Mouse (Mus musculus) T-helper 17 cell (primary cell): Measurements from ENCODE around the gene Arl6ip1.

Experiments
- in situ Hi-C, 2 experiments: fragments of 300-600 bp; cut with MboI, MseI; formaldehyde crosslinking; loops; 1 replicate in 1 of 2; 2 replicates in 1 of 2; pipeline ENCODE4 v1.15.1; 2025; ENCODE audit warnings: high pct_unique_total_duplicates in 2 of 2

Gene Arl6ip1

GRCm38 (mm10) chr7:118117539-118118210, 11.8 kb downstream of the Arl6ip1 start:
- in situ Hi-C loops, result loop anchor here (5.0 to 25.0 kb wide), 2 partner anchors 160 to 595 kb away; partner anchors contain the start of genes Ccp110 (in 1 of the 2) and Gde1 (in 1 of the 2)

DNA sequence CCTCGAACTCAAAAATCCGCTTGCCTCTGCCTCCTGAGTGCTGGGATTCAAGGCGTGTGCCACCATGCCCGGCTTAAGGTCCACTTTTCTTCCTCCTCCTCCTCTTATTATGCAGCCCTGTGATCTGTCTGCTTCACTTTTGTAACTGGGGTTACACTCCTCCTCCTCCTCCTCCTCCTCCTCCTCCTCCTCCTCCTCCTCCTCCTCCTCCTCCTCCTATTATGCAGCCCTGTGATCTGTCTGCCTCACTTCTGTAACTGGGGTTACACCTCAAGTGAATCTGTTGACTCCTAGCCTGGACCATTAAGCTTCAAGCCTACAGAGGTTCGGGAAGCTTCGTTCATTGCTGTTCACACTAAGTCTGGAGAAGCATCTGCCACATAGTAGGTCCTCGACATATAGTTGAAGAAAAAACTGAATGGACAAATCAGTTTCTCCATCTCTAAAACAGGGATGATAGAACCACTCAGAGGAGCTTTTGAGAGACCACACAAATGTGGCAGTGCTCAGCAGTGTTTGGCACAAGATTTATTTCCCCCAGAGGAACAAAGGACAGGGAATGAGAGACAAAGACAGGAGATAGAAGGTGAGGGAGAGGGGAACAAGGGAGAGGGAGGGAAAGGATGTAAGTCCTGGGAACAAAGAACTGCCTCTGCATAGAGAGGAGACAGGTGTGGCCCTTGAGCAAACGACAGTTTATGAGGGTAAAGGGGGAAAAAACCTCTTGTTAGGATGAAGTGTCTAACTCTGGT, 12.5 kb downstream of the Arl6ip1 start:
- in situ Hi-C loops, result loop anchor here (5.0 to 25.0 kb wide), 2 partner anchors 160 to 595 kb away; partner anchors contain the start of genes Ccp110 (in 1 of the 2) and Gde1 (in 1 of the 2)

- in situ Hi-C loops, result loop anchor here (5.0 to 25.0 kb wide), 2 partner anchors 161 to 596 kb away; partner anchors contain the start of genes Ccp110 (in 1 of the 2) and Gde1 (in 1 of the 2)
These were observed 13.4 kb downstream of the Arl6ip1 start, which contains the start of gene Rps15a for GRCm38 (mm10) chr7:118115877-118116568. Gene Rps15a (minus strand): TSS chr7:118116188.

- in situ Hi-C loops, result loop anchor here (5.0 to 25.0 kb wide), 2 partner anchors 162 to 597 kb away; partner anchors contain the start of genes Ccp110 (in 1 of the 2) and Gde1 (in 1 of the 2)
These were observed 14.0 kb downstream of the Arl6ip1 start for GRCm38 (mm10) chr7:118115533-118115876.

DNA sequence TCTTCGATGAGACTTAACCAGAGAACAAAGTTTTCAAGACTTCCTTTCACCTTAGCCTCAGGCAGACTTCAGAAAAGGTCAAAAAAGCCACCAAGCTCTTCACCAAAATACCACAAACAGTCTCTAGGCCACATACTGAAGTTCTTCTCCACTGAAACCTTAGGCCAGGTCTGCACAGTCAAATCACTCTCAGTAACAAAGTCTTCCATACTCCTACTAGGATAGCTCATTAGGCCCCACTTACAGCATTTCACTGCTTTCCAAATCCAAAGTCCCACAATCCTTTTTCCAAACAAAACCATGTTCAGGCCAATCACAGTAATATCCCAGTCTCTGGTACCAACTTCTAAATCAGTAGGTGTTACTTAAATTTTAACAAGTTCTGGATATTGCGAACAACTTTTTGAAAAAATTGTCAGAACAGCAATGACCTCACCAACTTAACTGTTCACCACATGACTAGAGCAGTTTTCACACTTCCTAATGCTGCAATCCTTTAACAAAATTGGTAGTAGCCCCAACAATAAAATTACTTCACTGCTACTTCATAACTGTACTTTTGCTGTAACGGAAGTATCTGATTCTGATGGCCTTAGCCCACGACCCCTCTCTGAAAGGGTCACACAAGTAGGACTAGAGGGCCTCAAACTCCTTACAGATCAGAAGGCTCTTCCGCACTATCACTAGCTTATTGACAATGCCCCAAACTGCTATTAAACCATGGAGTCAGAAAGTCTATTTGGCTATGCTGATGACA, 15.7 kb downstream of the Arl6ip1 start:
- in situ Hi-C loops, result loop anchor here in 1 of 2 experiments (5.0 to 25.0 kb wide), 2 partner anchors 599 to 1781 kb away; partner anchors contain the start of genes Ccp110, Gde1 and Rps13

GRCm38 (mm10) chr7:118111128-118111527, 18.3 kb downstream of the Arl6ip1 start:
- in situ Hi-C loops, result loop anchor here in 1 of 2 experiments (5.0 to 25.0 kb wide), 2 partner anchors 601 to 1779 kb away; partner anchors contain the start of genes Ccp110, Gde1 and Rps13

- in situ Hi-C loops, result loop anchor here (10.0 to 25.0 kb wide), 2 partner anchors 605 to 1783 kb away; partner anchors contain the start of genes Ccp110 (in 1 of the 2) and Gde1 (in 1 of the 2)
These were observed 21.8 kb downstream of the Arl6ip1 start for GRCm38 (mm10) chr7:118107671-118108070.

GRCm38 (mm10) chr7:118104458-118105052, 24.9 kb downstream of the Arl6ip1 start:
- in situ Hi-C loops, result loop anchor here (10.0 to 25.0 kb wide), 2 partner anchors 608 to 1780 kb away; partner anchors contain the start of genes Ccp110 (in 1 of the 2) and Gde1 (in 1 of the 2)

- in situ Hi-C loops, result loop anchor here (10.0 to 25.0 kb wide), 2 partner anchors 609 to 1779 kb away; partner anchors contain the start of genes Ccp110 (in 1 of the 2) and Gde1 (in 1 of the 2)
These were observed 25.7 kb downstream of the Arl6ip1 start for GRCm38 (mm10) chr7:118103462-118104379.

DNA sequence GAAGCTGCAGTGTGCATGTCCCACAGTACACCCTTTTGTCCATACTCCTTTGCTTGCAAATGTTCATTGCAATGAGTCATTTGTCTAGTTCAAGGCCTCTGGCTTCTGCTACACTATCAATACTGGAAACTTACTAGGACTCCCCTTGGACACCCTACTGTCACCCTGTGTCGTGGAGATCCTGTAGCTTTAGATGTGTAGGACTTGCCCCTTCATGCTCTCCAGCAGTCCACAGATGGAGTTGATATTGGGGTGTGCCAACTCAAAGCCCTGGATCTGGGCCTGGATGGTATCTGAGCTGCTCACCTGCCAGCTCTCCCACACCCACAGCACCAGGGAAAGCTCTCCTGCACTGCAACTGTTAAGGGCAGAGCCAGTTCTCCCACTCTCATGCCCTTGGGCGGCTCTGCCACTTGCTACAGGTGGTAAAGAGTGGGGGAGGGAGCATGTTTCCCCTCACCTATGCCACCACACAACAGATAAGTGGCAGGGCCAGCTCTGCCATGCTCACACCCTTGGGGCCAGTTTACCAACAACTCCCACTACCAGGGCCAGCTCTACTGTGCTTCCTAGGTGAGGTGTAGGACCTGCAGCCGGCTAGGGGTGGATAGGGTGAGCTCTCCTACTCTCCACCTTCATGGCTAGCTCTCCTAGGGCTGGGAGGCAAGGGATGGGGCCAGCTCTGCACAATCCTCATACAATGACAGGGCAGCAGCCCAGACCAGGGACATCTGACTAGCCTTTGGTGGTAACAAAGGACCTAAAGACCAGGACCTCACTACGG, 26.6 kb downstream of the Arl6ip1 start:
- in situ Hi-C loops, result loop anchor here (10.0 to 25.0 kb wide), 2 partner anchors 609 to 1778 kb away; partner anchors contain the start of genes Ccp110 (in 1 of the 2) and Gde1 (in 1 of the 2)

- in situ Hi-C loops, result loop anchor here (10.0 to 25.0 kb wide), 2 partner anchors 610 to 1777 kb away; partner anchors contain the start of genes Ccp110 (in 1 of the 2) and Gde1 (in 1 of the 2)
These were observed 27.2 kb downstream of the Arl6ip1 start for GRCm38 (mm10) chr7:118102231-118102630.

- in situ Hi-C loops, result loop anchor here in 1 of 2 experiments (10.0 kb wide), 1 partner anchor 723 kb away; no protein-coding TSS in a partner anchor
These were observed 31.8 kb downstream of the Arl6ip1 start for GRCm38 (mm10) chr7:118097615-118098014.

- in situ Hi-C loops, result loop anchor here in 1 of 2 experiments (10.0 kb wide), 1 partner anchor 335 kb away; no protein-coding TSS in a partner anchor
These were observed 49.5 kb downstream of the Arl6ip1 start for GRCm38 (mm10) chr7:118079987-118080386.

- in situ Hi-C loops, result no loop called here
These were observed 50.4 kb downstream of the Arl6ip1 start for GRCm38 (mm10) chr7:118079097-118079496.
